Mouse (Mus musculus) cerebellum, adult 9-11 months (tissue): ENCODE measurements around the gene Abcb7.

Experiments used
- DNase-seq: peaks from one replicate; pipeline ENCODE4 v3.0.0; 2022

Gene Abcb7

DNA sequence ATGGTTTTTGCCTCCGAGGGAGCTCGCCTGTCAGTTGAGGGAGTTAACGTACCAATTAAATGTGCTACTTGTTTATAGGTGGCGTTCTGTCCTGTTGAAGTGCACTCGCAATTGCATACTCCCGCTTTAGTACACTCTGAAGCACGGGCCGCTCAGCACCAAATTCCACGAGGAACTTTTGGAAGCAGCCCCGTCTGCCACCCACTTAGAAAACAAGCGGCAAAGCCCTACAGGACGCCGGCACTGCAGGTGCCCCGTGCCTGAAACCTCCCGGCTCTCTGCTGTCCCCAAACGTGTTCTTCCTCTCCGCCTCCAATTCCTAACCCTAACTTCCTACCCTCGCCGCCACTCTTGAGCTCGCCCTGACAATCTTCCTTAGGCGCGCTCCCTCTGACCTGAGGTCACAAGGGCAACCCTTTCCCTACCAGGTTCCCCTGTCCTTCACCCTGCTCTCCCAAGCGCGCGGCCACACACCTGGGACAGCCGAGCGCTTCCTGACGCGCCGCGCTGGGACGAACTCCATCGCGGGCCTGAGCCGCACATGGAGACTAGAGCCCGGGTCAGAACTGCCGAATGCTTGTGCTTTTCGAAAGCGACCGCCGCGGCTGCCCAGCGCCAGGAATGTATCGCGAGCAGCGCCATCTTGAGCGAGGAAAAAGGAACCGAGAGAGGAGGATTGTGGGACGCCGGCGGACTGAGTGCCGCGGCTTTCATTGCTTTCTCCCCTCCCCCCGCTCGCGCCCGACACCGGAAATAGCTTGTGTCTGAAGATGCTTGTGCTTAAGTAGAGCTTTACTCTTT is at the start of gene Abcb7:
Abcb7 (minus strand) TSS at position 674 of the 801 bp plus-strand sequence.
- DNase-seq = peak; percentile 82

DNA sequence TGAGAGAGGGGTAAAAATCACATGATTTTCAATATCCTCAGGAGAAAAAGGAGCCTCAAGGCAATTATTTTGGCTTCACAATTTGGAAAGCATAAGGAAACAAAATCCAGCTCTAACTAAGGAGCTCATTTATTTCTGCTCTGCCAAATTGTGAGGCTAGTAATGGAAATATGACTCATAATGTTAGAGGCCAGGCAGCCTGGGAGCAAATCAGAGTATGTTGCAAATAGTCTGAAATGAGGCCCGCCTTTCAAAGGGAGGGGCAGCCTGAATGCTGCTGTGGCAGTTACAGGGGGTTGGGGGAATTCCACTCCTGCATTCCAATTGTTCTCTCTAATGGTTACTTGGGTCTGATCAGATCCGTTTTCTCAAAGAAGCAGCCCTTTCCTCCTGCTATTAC is 48.1 kb upstream of the Abcb7 start:
- no peak for DNase-seq

DNA sequence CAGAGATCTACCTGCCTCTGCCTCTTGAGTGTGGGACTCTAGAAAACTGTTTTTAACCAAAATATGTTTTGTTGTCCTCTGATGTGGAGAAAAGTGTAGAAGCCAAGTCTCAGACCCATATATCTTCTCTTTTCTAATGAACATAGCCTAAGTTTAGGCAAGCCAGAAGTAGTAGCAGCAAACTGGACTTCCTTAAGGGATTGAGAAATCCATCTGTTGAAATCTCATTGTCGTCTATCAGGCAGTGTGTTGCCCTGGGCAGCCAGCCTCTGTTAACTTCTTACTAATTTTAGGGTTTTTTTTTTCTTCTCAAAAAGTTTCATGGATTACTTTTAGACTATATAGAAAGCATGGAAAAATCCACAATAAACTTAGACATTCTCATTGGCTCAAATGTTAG is 38.8 kb upstream of the Abcb7 start:
- no peak for DNase-seq

DNA sequence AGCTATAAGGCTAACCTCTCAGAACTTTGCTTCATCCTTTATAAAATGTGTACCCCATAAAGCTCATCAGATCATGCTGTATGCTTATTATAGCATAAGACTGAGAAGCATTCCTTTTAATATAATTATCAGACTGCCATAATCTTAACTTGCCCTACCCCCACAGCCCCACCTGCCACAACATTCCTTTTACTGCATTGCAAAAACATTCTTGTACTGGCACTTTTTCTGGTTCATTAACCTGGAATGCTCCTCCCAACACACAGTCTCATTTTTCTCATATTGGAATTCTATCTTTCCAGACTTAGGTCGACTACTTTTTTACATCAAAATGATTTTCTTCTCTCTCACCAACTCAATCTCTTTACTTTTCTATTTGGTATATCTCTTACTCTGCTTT is 19.8 kb upstream of the Abcb7 start:
- DNase-seq = no peak

DNA sequence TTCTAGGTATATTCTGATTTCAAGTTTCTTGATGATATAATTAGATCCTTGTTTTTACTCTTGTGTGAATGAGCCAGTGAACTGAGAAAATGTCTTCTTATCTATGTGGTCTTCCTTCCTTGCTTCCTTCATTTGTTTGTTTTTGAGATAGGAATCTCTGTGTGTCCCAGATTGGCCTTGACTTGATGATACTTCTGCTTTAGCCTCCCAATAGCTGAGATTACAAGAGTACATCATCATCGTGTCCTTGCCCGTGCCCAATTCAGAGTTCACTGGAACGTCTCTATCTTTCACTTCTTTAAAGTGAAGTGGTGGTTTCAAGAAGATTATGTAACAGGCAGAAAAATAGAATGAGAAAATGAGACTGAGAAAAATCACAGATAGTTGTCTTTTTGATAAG is 14.5 kb upstream of the Abcb7 start:
- DNase-seq = no peak

DNA sequence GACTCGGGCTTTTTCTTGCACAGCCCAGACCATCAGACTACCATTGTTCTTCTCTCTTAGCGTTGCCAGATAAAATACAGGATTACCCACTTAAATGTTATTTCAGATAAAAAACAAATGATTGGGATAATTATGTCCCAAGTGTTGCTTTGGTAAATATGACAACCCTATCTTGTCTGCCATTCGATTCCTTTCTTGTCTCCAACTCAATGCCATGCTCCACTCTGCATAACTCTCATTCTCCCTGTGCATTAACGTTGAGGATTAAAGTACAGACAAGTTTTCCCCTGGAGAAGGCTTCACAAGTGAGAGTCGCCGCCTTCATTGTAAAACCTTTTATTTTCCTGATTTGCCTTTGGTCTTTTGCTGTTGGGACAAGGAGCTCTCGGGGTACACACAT is 339 bp upstream of the Abcb7 start:
- no peak for DNase-seq

DNA sequence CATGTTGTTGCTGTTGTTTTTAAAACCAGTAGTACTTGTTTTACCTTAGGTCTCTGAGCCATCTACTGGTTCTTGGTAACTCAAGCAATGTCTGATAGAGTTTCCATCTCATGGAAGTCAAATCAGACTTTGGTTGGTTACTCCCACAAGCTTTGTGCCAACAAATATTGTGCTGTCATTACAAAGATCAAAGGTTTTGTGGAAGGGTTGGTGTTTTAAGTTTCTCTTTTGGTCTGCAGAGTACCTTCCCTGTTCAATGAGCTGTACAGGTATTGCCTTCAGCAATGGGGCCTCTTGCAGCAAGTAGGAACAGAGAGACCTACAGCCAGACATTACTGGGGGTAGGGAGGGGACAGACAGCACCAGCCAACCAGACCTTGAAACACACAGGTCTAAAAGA is 5.5 kb downstream of the Abcb7 start:
- DNase-seq = no peak

DNA sequence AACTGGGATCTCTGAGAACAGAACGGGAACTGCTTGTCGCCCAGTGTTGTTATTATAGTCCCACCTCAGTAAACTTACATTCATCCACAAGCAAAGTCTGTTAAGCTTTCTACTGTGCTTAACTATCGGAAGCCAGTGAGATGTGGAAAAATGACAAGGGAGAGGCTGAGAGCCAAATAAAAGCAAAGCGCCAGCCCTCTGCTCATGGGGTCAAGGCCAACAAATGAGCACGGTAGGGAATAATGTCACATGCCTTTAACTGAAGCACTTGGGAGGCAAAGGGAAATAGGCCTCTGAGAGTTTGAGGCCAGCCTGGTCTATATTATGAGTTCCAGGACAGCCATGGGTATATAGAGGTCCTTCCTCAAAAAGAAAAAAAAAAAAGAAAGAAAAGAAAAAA is 11.2 kb downstream of the Abcb7 start:
- no peak for DNase-seq

DNA sequence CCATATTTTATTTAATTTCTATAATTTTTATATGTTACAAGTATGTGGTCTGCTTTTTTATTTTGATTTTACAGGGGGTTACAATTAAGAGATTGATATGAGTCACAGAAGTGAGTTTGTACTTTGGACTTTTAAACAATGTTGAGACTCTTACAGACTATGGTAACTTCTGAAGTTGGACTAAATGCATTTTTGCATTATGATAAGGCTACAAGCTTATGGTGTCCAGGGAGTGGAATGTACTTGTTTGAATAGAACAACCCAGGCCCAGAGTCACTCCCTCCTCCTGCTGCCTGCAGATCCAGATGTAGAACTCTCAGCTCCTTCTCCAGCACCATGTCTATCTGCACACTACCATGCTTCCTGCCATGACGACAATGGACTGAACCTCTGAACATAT is 12.5 kb downstream of the Abcb7 start:
- no peak for DNase-seq

DNA sequence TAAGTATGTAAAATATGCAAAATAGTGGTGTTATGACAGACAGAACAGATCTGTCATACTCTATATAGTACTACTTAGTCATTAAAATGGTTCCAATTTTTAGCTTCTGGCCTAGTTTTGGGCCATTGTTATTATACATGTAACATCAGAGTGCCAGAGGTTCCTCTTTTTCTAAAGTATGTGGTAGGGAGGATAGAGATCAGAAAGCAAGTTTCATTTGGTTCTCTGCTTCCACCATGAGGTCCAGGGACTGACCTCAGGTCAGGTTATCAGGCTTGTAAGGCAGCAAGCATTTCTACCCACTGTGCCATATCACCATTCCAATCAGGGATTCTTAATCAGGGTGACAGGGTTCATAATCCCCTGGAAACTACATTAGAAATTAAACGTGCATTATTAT is 16.1 kb downstream of the Abcb7 start:
- DNase-seq = no peak

DNA sequence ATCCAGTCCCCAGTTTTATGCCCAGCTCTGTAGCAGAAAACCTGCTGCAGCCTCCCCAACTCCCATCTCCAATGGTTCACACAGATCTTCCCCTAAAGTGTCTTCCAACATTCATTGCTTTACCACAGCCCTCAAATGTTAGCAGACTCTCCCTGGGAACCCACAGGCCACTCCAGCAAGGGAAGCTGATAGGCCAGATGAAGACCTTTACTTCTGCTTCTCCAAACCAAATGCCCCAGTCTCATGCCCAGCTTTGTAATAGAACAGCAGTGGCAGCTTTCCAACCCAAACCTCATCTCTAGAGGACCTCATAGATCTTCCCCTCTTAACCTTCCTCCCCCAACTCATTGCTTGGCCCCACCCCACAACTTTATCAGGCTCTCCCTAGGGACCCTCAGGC is 54.0 kb downstream of the Abcb7 start:
- DNase-seq = no peak

DNA sequence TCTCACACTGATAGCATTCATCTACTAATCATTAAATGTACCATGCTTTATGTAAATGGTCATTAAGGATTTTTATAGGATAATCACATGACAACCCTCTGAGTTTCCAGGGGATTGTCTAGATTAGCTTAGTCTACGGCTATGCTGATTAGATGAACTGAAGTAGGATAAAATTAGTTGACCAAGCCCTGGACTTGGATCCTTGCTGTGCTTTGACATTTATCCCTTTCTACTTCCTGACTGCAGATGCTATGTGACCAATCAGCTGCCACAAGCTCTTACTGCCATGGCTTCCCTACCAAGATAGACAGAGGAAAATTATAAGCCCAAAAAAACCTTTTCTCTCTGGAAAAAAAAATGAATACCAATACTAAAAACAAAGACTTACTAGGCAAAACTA is 57.8 kb downstream of the Abcb7 start:
- no peak for DNase-seq

DNA sequence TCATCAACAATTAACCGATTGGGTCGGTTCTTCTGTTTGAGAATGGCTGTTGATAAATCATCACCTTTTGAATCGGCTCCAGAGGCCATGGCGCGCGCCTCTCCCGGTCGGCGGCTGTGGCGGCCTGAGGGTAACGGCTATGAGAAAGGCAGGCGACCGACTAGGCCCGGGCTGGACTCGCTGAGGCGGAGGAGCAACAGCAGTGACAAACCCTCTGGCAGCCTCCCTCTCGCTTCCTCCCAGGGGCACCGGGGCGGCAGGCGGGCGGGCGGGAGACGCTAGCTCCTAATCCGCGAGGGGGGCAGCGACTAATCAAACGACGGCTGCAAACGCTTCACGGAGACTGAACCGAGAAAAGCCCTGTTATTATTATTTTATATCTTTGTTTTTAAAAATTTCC is 65.5 kb downstream of the Abcb7 start:
- peak; percentile 56 for DNase-seq

DNA sequence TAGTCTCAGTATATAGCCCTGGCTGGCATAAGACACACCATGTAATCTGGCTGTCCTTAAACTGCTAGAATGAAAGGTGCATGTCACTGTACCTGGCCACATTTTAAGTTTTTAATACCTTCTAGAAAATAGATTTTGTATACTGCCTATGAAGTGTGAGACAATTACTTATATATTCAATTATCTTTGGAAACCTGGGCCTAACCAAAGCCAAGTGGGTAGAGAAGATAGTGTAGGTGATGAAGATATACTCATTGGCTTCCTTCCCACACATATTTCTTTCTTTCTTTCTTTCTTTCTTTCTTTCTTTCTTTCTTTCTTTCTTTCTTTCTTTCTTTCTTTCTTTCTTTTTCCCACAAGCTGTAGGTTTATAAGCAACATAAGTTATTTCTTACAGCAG is 121.9 kb downstream of the Abcb7 start:
- no peak for DNase-seq

DNA sequence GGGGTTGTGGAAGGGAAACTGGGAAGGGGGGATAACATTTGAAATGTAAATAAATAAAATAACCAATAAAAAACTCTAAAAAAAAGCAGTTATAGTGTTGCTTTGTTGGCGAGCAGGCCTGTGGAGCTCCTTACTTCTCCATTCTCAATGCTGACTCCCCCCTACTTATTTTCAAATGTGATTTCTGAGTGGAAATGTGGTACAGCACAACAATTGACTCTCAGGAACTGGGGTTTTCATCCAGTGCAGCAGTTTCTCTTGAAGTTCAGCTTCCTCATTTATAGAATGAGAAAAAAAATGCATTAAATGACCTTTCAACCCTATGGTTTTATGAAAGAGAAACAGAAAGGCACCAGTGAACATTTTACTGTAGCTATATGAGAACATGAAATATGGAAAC is 133.8 kb downstream of the Abcb7 start:
- DNase-seq = no peak

DNA sequence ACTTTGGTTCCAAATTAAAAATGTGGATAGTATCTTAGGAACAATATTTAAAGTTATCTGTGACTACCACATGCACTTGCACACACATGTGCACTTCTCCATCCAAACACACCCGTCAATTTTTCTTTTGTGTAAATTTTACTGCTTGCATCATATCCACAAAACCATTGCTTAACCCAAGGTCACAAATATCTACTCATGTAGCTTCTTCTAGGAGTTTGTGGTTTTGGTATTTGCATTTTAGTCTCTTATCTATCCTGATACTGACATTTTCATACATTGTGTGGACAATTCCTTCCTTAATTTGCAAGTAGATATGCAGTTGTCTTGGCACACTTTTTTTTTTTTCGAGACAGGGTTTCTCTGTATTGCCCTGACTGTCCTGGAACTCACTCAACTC is 149.3 kb downstream of the Abcb7 start:
- no peak for DNase-seq

DNA sequence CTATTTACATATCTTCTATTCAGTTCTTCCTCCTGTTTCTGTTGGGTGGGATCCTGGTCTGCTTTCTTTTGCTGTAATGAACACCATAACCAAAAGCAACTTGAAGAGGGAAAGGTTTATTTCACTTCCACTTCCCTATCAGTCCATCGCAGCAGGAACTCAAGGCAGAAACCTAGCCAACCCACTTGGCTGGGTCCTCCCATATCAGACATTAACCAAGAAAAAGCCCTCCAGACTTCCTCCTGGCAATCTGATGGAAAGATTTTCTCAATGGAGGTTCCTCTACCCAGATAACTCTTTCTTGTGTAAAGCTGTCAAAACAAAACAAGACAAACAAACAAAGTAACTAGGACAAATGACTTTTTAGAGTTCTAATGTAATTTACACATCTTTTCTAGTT is 151.2 kb downstream of the Abcb7 start:
- no peak for DNase-seq

DNA sequence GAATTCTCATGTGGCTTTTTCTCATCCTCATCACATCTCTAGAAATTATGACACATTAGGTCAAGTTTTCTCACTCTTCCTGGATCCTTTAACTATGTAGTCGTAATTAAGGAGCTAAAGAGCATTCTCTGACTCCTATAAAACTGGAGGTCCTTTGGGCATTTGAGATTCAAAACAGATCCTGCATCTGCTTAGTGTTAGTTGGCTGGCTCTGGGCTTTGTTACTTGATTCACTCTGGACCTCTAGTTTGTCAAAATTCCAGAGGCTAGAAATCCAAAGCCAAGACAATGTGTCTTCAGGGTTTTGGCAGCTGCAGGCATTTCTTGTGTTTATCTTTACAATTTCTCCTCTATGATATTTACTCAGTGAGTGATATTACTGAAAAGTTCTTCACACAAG is 157.1 kb downstream of the Abcb7 start:
- no peak for DNase-seq
